Mouse (Mus musculus): ENCODE measurements around the gene Smim6. TPM values are rescaled to one million over a fixed set of nuclear protein-coding genes. Genes with fewer than 3 reads are reported as not detected.

The Smim6 gene
- polyA plus RNA-seq, 1 experiment from 2014 or later: 3.2 TPM

GRCm38 (mm10) chr11:115945247-115945646 is 33.4 kb downstream of the Smim6 start:
- H3K27ac ChIP-seq: no peak overlapping the region
- no peak for ATAC-seq (ENCODE audit: low read depth)
- 82% methylated on average over 8 of the region's 8 CpGs for WGBS (ENCODE audit: insufficient replicate concordance)

GRCm38 (mm10) chr11:115946221-115946828 is 34.5 kb downstream of the Smim6 start:
- H3K27ac ChIP-seq: no peak overlapping the region
- no peak for ATAC-seq (ENCODE audit: low read depth)
- WGBS (ENCODE audit: insufficient replicate concordance): 85% methylated on average over 9 of the region's 9 CpGs

More at GRCm38 (mm10) chr11:115945247-115945646, 33.4 kb downstream of the Smim6 start:
- Histone ChIP-seq H3K4me1 (replicated peaks) (peaks cover 2% of the 10 kb centered on the region; the same call in 1 of the 2 replicates), H3K9ac (no peak overlapping the region), H3K4me2 (no peak overlapping the region), H3K27me3 (no peaks in the 10 kb centered on the region), H3K36me3 (peaks cover 85% of the 10 kb centered on the region), H3K4me3 (replicated peaks) (no peak overlapping the region), H3K9me3 (replicated peaks) (no peaks in the 10 kb centered on the region)
- DNase-seq: no peak

GRCm38 (mm10) chr11:115948316-115948715 is 36.5 kb downstream of the Smim6 start:
- peaks cover 90% of the 10 kb centered on the region for H3K36me3 ChIP-seq
- 83% methylated on average over 9 of the region's 9 CpGs for WGBS (ENCODE audit: insufficient replicate concordance)
- ATAC-seq (ENCODE audit: low read depth): no peak

More at GRCm38 (mm10) chr11:115946221-115946828, 34.5 kb downstream of the Smim6 start:
- peaks cover 86% of the 10 kb centered on the region for H3K36me3 ChIP-seq
- H3K4me2 ChIP-seq: no peak overlapping the region
- H3K27me3 ChIP-seq: no peaks in the 10 kb centered on the region
- H3K4me3 ChIP-seq (replicated peaks): no peak overlapping the region
- no peaks in the 10 kb centered on the region for H3K4me1 ChIP-seq (replicated peaks)
- DNase-seq: no peak
- no peak overlapping the region for H3K9ac ChIP-seq
- no peaks in the 10 kb centered on the region for H3K9me3 ChIP-seq (replicated peaks)

GRCm38 (mm10) chr11:115950719-115951118 is 38.9 kb downstream of the Smim6 start:
- DNase-seq (no peak), ATAC-seq (ENCODE audit: low read depth) (no peak)
- Histone ChIP-seq H3K27me3 (no peaks in the 10 kb centered on the region), H3K9me3 (replicated peaks) (no peaks in the 10 kb centered on the region), H3K4me2 (no peak overlapping the region), H3K4me3 (replicated peaks) (no peak overlapping the region), H3K4me1 (replicated peaks) (peaks cover 14% of the 10 kb centered on the region), H3K36me3 (peaks cover 89% of the 10 kb centered on the region), H3K9ac (no peak overlapping the region), H3K27ac (no peak overlapping the region)
- WGBS (ENCODE audit: insufficient replicate concordance): 89% methylated on average over 2 of the region's 2 CpGs

More at GRCm38 (mm10) chr11:115948316-115948715, 36.5 kb downstream of the Smim6 start:
- Histone ChIP-seq H3K9me3 (replicated peaks) (no peaks in the 10 kb centered on the region), H3K9ac (no peak overlapping the region), H3K27me3 (no peaks in the 10 kb centered on the region), H3K4me2 (no peak overlapping the region), H3K4me1 (replicated peaks) (no peaks in the 10 kb centered on the region), H3K4me3 (replicated peaks) (no peak overlapping the region), H3K27ac (no peak overlapping the region)
- DNase-seq: no peak

GRCm38 (mm10) chr11:115954712-115955111 is 42.9 kb downstream of the Smim6 start:
- Histone ChIP-seq H3K9ac (no peak overlapping the region), H3K4me2 (no peak overlapping the region), H3K4me1 (replicated peaks) (peaks cover 16% of the 10 kb centered on the region), H3K4me3 (replicated peaks) (no peak overlapping the region), H3K9me3 (replicated peaks) (no peaks in the 10 kb centered on the region), H3K27ac (no peak overlapping the region), H3K27me3 (no peaks in the 10 kb centered on the region), H3K36me3 (peaks cover 79% of the 10 kb centered on the region)
- 79% methylated on average over 5 of the region's 5 CpGs for WGBS (ENCODE audit: insufficient replicate concordance)
- DNase-seq (no peak), ATAC-seq (ENCODE audit: low read depth) (no peak)

- Histone ChIP-seq H3K9ac (no peak overlapping the region), H3K36me3 (peaks cover 83% of the 10 kb centered on the region)
- DNase-seq: no peak
Measured at GRCm38 (mm10) chr11:115955195-115955858, 43.5 kb downstream of the Smim6 start.

GRCm38 (mm10) chr11:115956453-115956852 is 44.6 kb downstream of the Smim6 start:
- no peaks in the 10 kb centered on the region for H3K9me3 ChIP-seq (replicated peaks)
- no peak overlapping the region for H3K27ac ChIP-seq
- ATAC-seq (ENCODE audit: low read depth) (no peak), DNase-seq (no peak)
- H3K4me3 ChIP-seq (replicated peaks): no peak overlapping the region
- H3K4me1 ChIP-seq (replicated peaks): peaks cover 16% of the 10 kb centered on the region
- 82% methylated on average over 4 of the region's 4 CpGs for WGBS (ENCODE audit: insufficient replicate concordance)
- no peak overlapping the region for H3K9ac ChIP-seq
- H3K27me3 ChIP-seq: no peaks in the 10 kb centered on the region
- no peak overlapping the region for H3K4me2 ChIP-seq
- H3K36me3 ChIP-seq: peaks cover 83% of the 10 kb centered on the region

More at GRCm38 (mm10) chr11:115955195-115955858, 43.5 kb downstream of the Smim6 start:
- Histone ChIP-seq H3K4me3 (replicated peaks) (no peak overlapping the region), H3K4me2 (no peak overlapping the region), H3K27ac (no peak overlapping the region), H3K27me3 (no peaks in the 10 kb centered on the region), H3K9me3 (replicated peaks) (no peaks in the 10 kb centered on the region), H3K4me1 (replicated peaks) (peaks cover 16% of the 10 kb centered on the region)
- ATAC-seq (ENCODE audit: low read depth): 0 out of 2 replicates have a peak, but pooled peaks have one; percentile 31
- 69% methylated on average over 10 of the region's 10 CpGs for WGBS (ENCODE audit: insufficient replicate concordance)

GRCm38 (mm10) chr11:115957971-115958370 is 46.2 kb downstream of the Smim6 start:
- H3K27ac ChIP-seq: no peak overlapping the region
- H3K4me2 ChIP-seq: no peak overlapping the region
- peaks cover 16% of the 10 kb centered on the region for H3K4me1 ChIP-seq (replicated peaks)
- no peaks in the 10 kb centered on the region for H3K9me3 ChIP-seq (replicated peaks)
- DNase-seq (no peak), ATAC-seq (ENCODE audit: low read depth) (no peak)
- no peak overlapping the region for H3K4me3 ChIP-seq (replicated peaks)
- 81% methylated on average over 7 of the region's 7 CpGs for WGBS (ENCODE audit: insufficient replicate concordance)
- peaks cover 82% of the 10 kb centered on the region for H3K36me3 ChIP-seq
- no peaks in the 10 kb centered on the region for H3K27me3 ChIP-seq
- no peak overlapping the region for H3K9ac ChIP-seq

- Histone ChIP-seq H3K36me3 (peaks cover 83% of the 10 kb centered on the region), H3K9ac (no peak overlapping the region), H3K9me3 (replicated peaks) (no peaks in the 10 kb centered on the region), H3K27me3 (no peaks in the 10 kb centered on the region), H3K27ac (no peak overlapping the region), H3K4me3 (replicated peaks) (no peak overlapping the region), H3K4me1 (replicated peaks) (peaks cover 19% of the 10 kb centered on the region), H3K4me2 (no peak overlapping the region)
- no peak for DNase-seq
- WGBS (ENCODE audit: insufficient replicate concordance): 91% methylated on average over 9 of the region's 9 CpGs
- no peak for ATAC-seq (ENCODE audit: low read depth)
Measured at GRCm38 (mm10) chr11:115959018-115959417, 47.2 kb downstream of the Smim6 start.

GRCm38 (mm10) chr11:115962651-115963412 is 51.0 kb downstream of the Smim6 start:
- ATAC-seq (ENCODE audit: low read depth) (no peak), DNase-seq (no peak)
- Histone ChIP-seq H3K27ac (no peak overlapping the region), H3K4me2 (no peak overlapping the region), H3K9me3 (replicated peaks) (no peaks in the 10 kb centered on the region), H3K36me3 (peaks cover 83% of the 10 kb centered on the region), H3K4me1 (replicated peaks) (peaks cover 18% of the 10 kb centered on the region), H3K27me3 (no peaks in the 10 kb centered on the region), H3K4me3 (replicated peaks) (no peak overlapping the region), H3K9ac (no peak overlapping the region)
- 86% methylated on average over 9 of the region's 9 CpGs for WGBS (ENCODE audit: insufficient replicate concordance)

All from liver, embryonic 13.5 days (tissue).